Mouse (Mus musculus) megakaryocyte, embryonic 14.5 days (primary cell): ENCODE results near the gene Kcnj6. TPM values are rescaled to one million over a fixed set of nuclear protein-coding genes. Genes with fewer than 3 reads are reported as not detected.

Source experiments
- H3K27me3 ChIP-seq: replicated peaks from 2 replicates; pipeline ENCODE3; 2012; ENCODE audit warnings: inconsistent platforms
- H3K36me3 ChIP-seq: replicated peaks from 2 replicates; pipeline ENCODE3; 2012; ENCODE audit warnings: low read length, inconsistent platforms, mixed read lengths
- H3K4me1 ChIP-seq: 2 replicates; pipeline ENCODE4 v1.6.1; 2012; ENCODE audit warnings: inconsistent platforms
- H3K4me3 ChIP-seq: replicated peaks from 2 replicates; pipeline ENCODE3; 2012; ENCODE audit warnings: moderate library complexity, mild to moderate bottlenecking, inconsistent platforms
- H3K9me3 ChIP-seq: 2 replicates; pipeline ENCODE4 v1.6.1; 2012; ENCODE audit warnings: inconsistent platforms
- FLI1 ChIP-seq: IDR thresholded peaks from 2 replicates; pipeline ENCODE4 v1.6.1; 2012; ENCODE audit warnings: low read length, inconsistent platforms, mixed read lengths
- GATA1 ChIP-seq: IDR thresholded peaks from 3 replicates; pipeline ENCODE4 v1.6.1; 2012; ENCODE audit warnings: mixed read lengths, low read length, inconsistent platforms, borderline replicate concordance
- polyA plus RNA-seq: library from polyadenylated mRNA; stranded (reverse); fragments of >175 nt; gene quantifications from 2 replicates; pipeline ENCODE4 v1.2.3, GENCODE M21; 2012; ENCODE audit warnings: low replicate concordance; ENCODE audit not compliant: insufficient read depth

Kcnj6 gene
- polyA plus RNA-seq, 1 experiment, result not detected

GRCm38 (mm10) chr16:94863475-94863874, 134.0 kb downstream of the Kcnj6 start:
- no peaks in the 10 kb centered on the region for H3K27me3 ChIP-seq
- H3K36me3 ChIP-seq, result no peaks in the 10 kb centered on the region
- peaks cover 26% of the 10 kb centered on the region for H3K9me3 ChIP-seq
- H3K4me3 ChIP-seq, result no peak overlapping the region
- TF ChIP-seq FLI1 (no peak), GATA1 (no peak)
- no peaks in the 10 kb centered on the region for H3K4me1 ChIP-seq

DNA sequence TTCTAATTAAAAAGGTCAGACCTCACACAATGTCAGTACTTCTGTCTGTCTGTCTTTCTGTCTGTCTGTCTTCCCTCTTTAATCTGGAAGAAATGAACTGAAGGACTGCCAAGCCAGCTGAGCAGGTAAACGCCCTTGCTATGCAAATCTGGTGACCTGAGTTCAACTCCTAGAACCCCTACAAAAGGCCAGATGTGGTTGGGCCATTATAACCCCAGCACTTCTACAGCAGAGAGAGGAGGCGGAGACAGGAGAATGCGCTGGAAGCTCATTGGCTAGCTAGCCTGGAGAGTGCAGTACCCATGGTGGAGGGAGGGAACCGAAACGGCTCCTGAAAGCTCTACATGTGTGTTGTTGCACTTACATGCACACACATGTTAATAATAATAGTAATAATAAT, 141.5 kb downstream of the Kcnj6 start:
- Histone ChIP-seq H3K27me3 (peaks cover 5% of the 10 kb centered on the region), H3K36me3 (no peaks in the 10 kb centered on the region), H3K4me3 (no peak overlapping the region), H3K9me3 (peaks cover 13% of the 10 kb centered on the region), H3K4me1 (no peaks in the 10 kb centered on the region)
- no peak for TF ChIP-seq GATA1
- no peak for TF ChIP-seq FLI1

- Histone ChIP-seq H3K36me3 (no peaks in the 10 kb centered on the region), H3K4me3 (no peak overlapping the region), H3K27me3 (peaks cover 5% of the 10 kb centered on the region), H3K4me1 (no peaks in the 10 kb centered on the region), H3K9me3 (peaks cover 11% of the 10 kb centered on the region)
- TF ChIP-seq FLI1 (no peak), GATA1 (no peak)
Measured at GRCm38 (mm10) chr16:94852407-94853160, 144.9 kb downstream of the Kcnj6 start.

- Histone ChIP-seq H3K27me3 (peaks cover 5% of the 10 kb centered on the region), H3K4me1 (peaks cover 9% of the 10 kb centered on the region), H3K36me3 (no peaks in the 10 kb centered on the region), H3K4me3 (no peak overlapping the region), H3K9me3 (peaks cover 20% of the 10 kb centered on the region)
- no peak for TF ChIP-seq FLI1
- no peak for TF ChIP-seq GATA1
Measured at GRCm38 (mm10) chr16:94850393-94850792, 147.1 kb downstream of the Kcnj6 start.

GRCm38 (mm10) chr16:94845996-94846395, 151.5 kb downstream of the Kcnj6 start:
- no peaks in the 10 kb centered on the region for H3K36me3 ChIP-seq
- H3K4me3 ChIP-seq, result no peak overlapping the region
- no peak for TF ChIP-seq GATA1
- TF ChIP-seq FLI1, result no peak
- H3K9me3 ChIP-seq, result peaks cover 17% of the 10 kb centered on the region
- H3K4me1 ChIP-seq, result peaks cover 35% of the 10 kb centered on the region
- H3K27me3 ChIP-seq, result no peaks in the 10 kb centered on the region

DNA sequence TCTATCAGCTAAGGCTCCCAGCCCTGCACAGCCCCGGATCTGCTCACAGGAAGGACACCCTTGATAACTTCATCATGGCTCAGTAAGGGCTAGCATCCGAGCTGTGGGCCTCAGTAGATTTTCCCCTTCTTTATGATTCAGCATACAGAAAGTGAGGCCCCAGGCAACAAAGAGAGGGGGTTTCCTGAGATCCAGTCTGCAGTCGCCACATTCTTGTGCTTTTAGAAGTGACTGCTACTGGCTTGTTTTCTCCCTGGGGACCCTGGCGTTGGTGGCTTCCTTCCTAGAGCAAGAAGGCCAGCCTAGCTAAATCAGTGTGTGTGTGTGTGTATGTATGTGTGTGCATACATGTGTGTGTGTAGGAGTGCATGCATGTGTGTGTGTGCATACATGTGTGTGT, 152.7 kb downstream of the Kcnj6 start:
- Histone ChIP-seq H3K4me3 (peak overlapping the region; percentile 83), H3K9me3 (peaks cover 13% of the 10 kb centered on the region), H3K36me3 (no peaks in the 10 kb centered on the region), H3K27me3 (no peaks in the 10 kb centered on the region), H3K4me1 (peaks cover 47% of the 10 kb centered on the region)
- TF ChIP-seq FLI1 (no peak), GATA1 (no peak)

- Histone ChIP-seq H3K4me3 (no peak overlapping the region), H3K9me3 (peaks cover 3% of the 10 kb centered on the region; the same call in 1 of the 2 replicates), H3K4me1 (peaks cover 45% of the 10 kb centered on the region), H3K27me3 (peaks cover 3% of the 10 kb centered on the region), H3K36me3 (no peaks in the 10 kb centered on the region)
- no peak for TF ChIP-seq GATA1
- TF ChIP-seq FLI1, result no peak
Measured at GRCm38 (mm10) chr16:94839398-94839797, 158.1 kb downstream of the Kcnj6 start.

GRCm38 (mm10) chr16:94837881-94838280, 159.6 kb downstream of the Kcnj6 start:
- Histone ChIP-seq H3K27me3 (peaks cover 3% of the 10 kb centered on the region), H3K4me1 (peaks cover 33% of the 10 kb centered on the region), H3K4me3 (no peak overlapping the region), H3K36me3 (no peaks in the 10 kb centered on the region), H3K9me3 (peaks cover 3% of the 10 kb centered on the region; the same call in 1 of the 2 replicates)
- no peak for TF ChIP-seq GATA1
- no peak for TF ChIP-seq FLI1

GRCm38 (mm10) chr16:94834502-94834901, 163.0 kb downstream of the Kcnj6 start:
- peaks cover 3% of the 10 kb centered on the region; the same call in 1 of the 2 replicates for H3K9me3 ChIP-seq
- no peaks in the 10 kb centered on the region for H3K36me3 ChIP-seq
- peaks cover 6% of the 10 kb centered on the region for H3K27me3 ChIP-seq
- H3K4me1 ChIP-seq, result peaks cover 14% of the 10 kb centered on the region
- no peak for TF ChIP-seq GATA1
- TF ChIP-seq FLI1, result no peak
- no peak overlapping the region for H3K4me3 ChIP-seq

DNA sequence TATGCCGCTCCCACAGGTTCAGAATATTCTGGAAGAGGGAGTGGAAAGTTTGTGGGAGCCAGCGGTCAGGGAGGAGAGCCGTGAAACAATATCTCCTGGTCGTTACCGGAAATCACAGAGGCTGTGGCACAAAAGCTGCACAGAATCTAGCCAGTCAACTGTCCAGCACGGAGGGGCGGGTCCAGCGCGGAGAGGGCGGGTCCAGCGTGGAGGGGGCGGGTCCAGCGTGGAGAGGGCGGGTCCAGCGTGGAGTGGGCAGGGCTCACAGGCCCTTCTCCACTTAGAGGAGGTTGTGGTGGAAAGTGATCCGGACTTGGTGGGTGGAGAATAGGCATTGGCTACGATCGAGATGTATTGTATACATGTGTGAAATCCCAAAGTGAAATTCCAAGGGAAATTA, 169.3 kb downstream of the Kcnj6 start:
- Histone ChIP-seq H3K4me1 (no peaks in the 10 kb centered on the region; the same call in 1 of the 2 replicates), H3K9me3 (no peaks in the 10 kb centered on the region), H3K27me3 (peaks cover 4% of the 10 kb centered on the region), H3K36me3 (no peaks in the 10 kb centered on the region), H3K4me3 (no peak overlapping the region)
- TF ChIP-seq FLI1, result no peak
